15 mouse cellular contexts compared by ENCODE assay signal in genomic region chr14:59846609-59847375, GRCm38 (mm10).
A peak's percentile ranks its signal among the peaks of the same experiment; 100 is the strongest.
DNase-seq lines count a peak whose midpoint lies in the region; ATAC-seq and TF ChIP-seq lines count a peak whose summit lies in the region.
"Had no signal": no experiment of that assay in that cellular context is flagged by ENCODE, and none has a peak within 500 bp of the region (broad histone marks: within the 10 kb centered on the region; RNA-seq: fewer than 3 reads in every experiment).

No protein-coding gene starts in this region.

- H3K27ac ChIP-seq in kidney, postnatal 0 days: no peak overlapping the region
- no peak overlapping the region for H3K27ac ChIP-seq in kidney, adult 2 months (ENCODE audit: insufficient read depth, low read depth, low read length)
- H3K27ac ChIP-seq in embryonic facial prominence, embryonic 14.5 days (replicated peaks; ENCODE audit: low read depth, low read length): no peak overlapping the region
- no peak overlapping the region for H3K27ac ChIP-seq in midbrain, embryonic 16.5 days (ENCODE audit: low read length)
- H3K27ac ChIP-seq: heart, embryonic 15.5 days; liver, embryonic 13.5 days; macrophage had no signal

- no peak overlapping the region for H3K4me2 ChIP-seq in kidney, postnatal 0 days (ENCODE audit: low read length)
- no peak overlapping the region for H3K4me2 ChIP-seq in embryonic facial prominence, embryonic 14.5 days (ENCODE audit: low read depth, low read length)
- no peak overlapping the region for H3K4me2 ChIP-seq in midbrain, embryonic 16.5 days (ENCODE audit: low read length)
- H3K4me2 ChIP-seq: heart, embryonic 15.5 days; liver, embryonic 13.5 days had no signal

- no peak for TF ChIP-seq CTCF in kidney, postnatal 0 days (IDR thresholded peaks at IDR 0.05; ENCODE audit: low read depth)
- no peak for TF ChIP-seq CTCF in kidney, adult 2 months (conservative IDR thresholded peaks at IDR 0.05; ENCODE audit: insufficient read depth, insufficient read length, low read depth, low read length)

- H3K4me3 ChIP-seq in kidney, postnatal 0 days (replicated peaks; ENCODE audit: low read depth, low read length): no peak overlapping the region
- H3K4me3 ChIP-seq in kidney, adult 2 months (ENCODE audit: insufficient read depth, low read depth, low read length): no peak overlapping the region
- no peak overlapping the region for H3K4me3 ChIP-seq in embryonic facial prominence, embryonic 14.5 days (ENCODE audit: low read depth, low read length)
- no peak overlapping the region for H3K4me3 ChIP-seq in midbrain, embryonic 16.5 days (ENCODE audit: low read depth, low read length)
- H3K4me3 ChIP-seq: heart, embryonic 15.5 days; liver, embryonic 13.5 days had no signal

- no peak for ATAC-seq in kidney, postnatal 0 days (replicated peaks; ENCODE audit: low FRiP score, low read depth)
- no peak for ATAC-seq in embryonic facial prominence, embryonic 14.5 days (ENCODE audit: low read depth)
- peak; percentile 57; the same call in 1 of the 2 replicates for ATAC-seq in midbrain, embryonic 16.5 days
- no peak for ATAC-seq in megakaryocyte, adult 5-6 weeks (ENCODE audit: poor library complexity, severe bottlenecking)

- no peak for TF ChIP-seq POLR2A in kidney, adult 2 months (IDR thresholded peaks at IDR 0.05; ENCODE audit: low read depth, low read length)

- WGBS in kidney, postnatal 0 days: 25% methylated on average over 14 of the region's 14 CpGs
- WGBS in kidney, adult 2 months: 42% methylated on average over 14 of the region's 14 CpGs
- 25% methylated on average over 14 of the region's 14 CpGs for WGBS in embryonic facial prominence, embryonic 14.5 days
- 29% methylated on average over 14 of the region's 14 CpGs for WGBS in midbrain, embryonic 16.5 days

- DNase-seq in embryo, embryonic 10 days (ENCODE audit: low spot score): peak; percentile 39
- no peak for DNase-seq in embryo, embryonic 9.5 days (ENCODE audit: extremely low spot score)
- peak; percentile 64 for DNase-seq in kidney, postnatal 0 days (ENCODE audit: low spot score)
- no peak for DNase-seq in kidney, adult 2 months
- DNase-seq in embryonic facial prominence, embryonic 14.5 days (ENCODE audit: low spot score): peak; percentile 38
- DNase-seq in adrenal gland, adult 8-10 months: no peak
- DNase-seq: adrenal gland, postnatal 25 days; layer of hippocampus, postnatal 36 days; liver, embryonic 13.5 days; retina, postnatal 1 day; thymus, postnatal 25 days had no signal

- no peaks in the 10 kb centered on the region for H3K9me3 ChIP-seq in kidney, postnatal 0 days (replicated peaks; ENCODE audit: low read length)
- H3K9me3 ChIP-seq in embryonic facial prominence, embryonic 14.5 days (ENCODE audit: control insufficient read depth, low read length): 0 out of 2 replicates have a peak, but pooled peaks cover 4% of the 10 kb centered on the region
- no peaks in the 10 kb centered on the region for H3K9me3 ChIP-seq in midbrain, embryonic 16.5 days (replicated peaks; ENCODE audit: control insufficient read depth, low read length, poor library complexity, severe bottlenecking)
- H3K9me3 ChIP-seq: heart, embryonic 15.5 days; liver, embryonic 13.5 days had no signal

- no peak overlapping the region; the same call in 1 of the 2 replicates for H3K9ac ChIP-seq in kidney, postnatal 0 days (ENCODE audit: low read depth, low read length)
- no peak overlapping the region for H3K9ac ChIP-seq in embryonic facial prominence, embryonic 14.5 days (ENCODE audit: low read depth, low read length)
- H3K9ac ChIP-seq in midbrain, embryonic 16.5 days (ENCODE audit: low read depth, low read length): no peak overlapping the region
- H3K9ac ChIP-seq: heart, embryonic 15.5 days; liver, embryonic 13.5 days had no signal

- H3K4me1 ChIP-seq in kidney, postnatal 0 days (replicated peaks; ENCODE audit: insufficient read depth, low read length): no peaks in the 10 kb centered on the region
- no peaks in the 10 kb centered on the region for H3K4me1 ChIP-seq in kidney, adult 2 months (ENCODE audit: control insufficient read depth, insufficient read depth, low read length)
- peaks cover 6% of the 10 kb centered on the region; the same call in 1 of the 2 replicates for H3K4me1 ChIP-seq in embryonic facial prominence, embryonic 14.5 days (ENCODE audit: control insufficient read depth, insufficient read depth, low read length)
- peaks cover 3% of the 10 kb centered on the region; the same call in 1 of the 2 replicates for H3K4me1 ChIP-seq in midbrain, embryonic 16.5 days (ENCODE audit: control insufficient read depth, insufficient read depth, low read length)

- no peaks in the 10 kb centered on the region for H3K36me3 ChIP-seq in kidney, postnatal 0 days (ENCODE audit: insufficient read depth, low read length)
- H3K36me3 ChIP-seq in kidney, adult 2 months (ENCODE audit: control insufficient read depth, insufficient read depth, low read length): no peaks in the 10 kb centered on the region
- H3K36me3 ChIP-seq in embryonic facial prominence, embryonic 14.5 days (ENCODE audit: control insufficient read depth, insufficient read depth, low read length): no peaks in the 10 kb centered on the region
- H3K36me3 ChIP-seq in midbrain, embryonic 16.5 days (ENCODE audit: control insufficient read depth, insufficient read depth, low read length): no peaks in the 10 kb centered on the region
- H3K36me3 ChIP-seq: heart, embryonic 15.5 days; liver, embryonic 13.5 days had no signal

- no peaks in the 10 kb centered on the region for H3K27me3 ChIP-seq in kidney, postnatal 0 days (ENCODE audit: insufficient read depth, low read length)
- H3K27me3 ChIP-seq in kidney, adult 2 months (replicated peaks; ENCODE audit: control insufficient read depth, insufficient read depth, low read length): no peaks in the 10 kb centered on the region
- H3K27me3 ChIP-seq in embryonic facial prominence, embryonic 14.5 days (replicated peaks; ENCODE audit: control insufficient read depth, insufficient read depth, low read length): no peaks in the 10 kb centered on the region
- no peaks in the 10 kb centered on the region for H3K27me3 ChIP-seq in midbrain, embryonic 16.5 days (ENCODE audit: control insufficient read depth, insufficient read depth, low read depth, low read length)
- H3K27me3 ChIP-seq: heart, embryonic 15.5 days; liver, embryonic 13.5 days had no signal

Comparison
In these comparisons a context has a peak if more than half of its experiments do, and no peak if none do; other contexts are left out.
1. DNase-seq: peak in embryo, embryonic 10 days (single experiment), kidney, postnatal 0 days (single experiment) and embryonic facial prominence, embryonic 14.5 days (single experiment); none in embryo, embryonic 9.5 days (single experiment), kidney, adult 2 months (single experiment) and adrenal gland, adult 8-10 months (single experiment).